Mouse (Mus musculus): ENCODE measurements around the gene Myo3b. TPM values are rescaled to one million over a fixed set of nuclear protein-coding genes. Genes with fewer than 3 reads are reported as not detected.

The Myo3b gene
- total and polyA plus RNA-seq, 3 experiments, result 0.08 TPM; not detected in 2

- H3K79me2 ChIP-seq (replicated peaks; ENCODE audit: control insufficient read depth, insufficient read depth, low read length), result no peaks in the 10 kb centered on the region
- H3K27ac ChIP-seq, result no peak overlapping the region
- H3K4me3 ChIP-seq, result no peak overlapping the region
- H3K36me3 ChIP-seq (ENCODE audit: control insufficient read depth, insufficient read depth, low read length), result no peaks in the 10 kb centered on the region
- H3K27me3 ChIP-seq (ENCODE audit: control insufficient read depth, insufficient read depth, low read length), result no peaks in the 10 kb centered on the region
- 36% methylated on average over 8 of the region's 8 CpGs for WGBS
- TF ChIP-seq EP300 (IDR thresholded peaks at IDR 0.05; ENCODE audit: insufficient read depth, low read depth, low read length), result no peak
- TF ChIP-seq CTCF (IDR thresholded peaks at IDR 0.05), result no peak
- TF ChIP-seq POLR2A (IDR thresholded peaks at IDR 0.05; ENCODE audit: insufficient read depth, low read depth, low read length), result no peak
- no peak overlapping the region for H3K9ac ChIP-seq (ENCODE audit: low read depth, low read length)
- no peak for DNase-seq
- intact Hi-C loops (cut with DNase I), result no loop called here
- no peaks in the 10 kb centered on the region for H3K4me1 ChIP-seq (ENCODE audit: control insufficient read depth, insufficient read depth, low read length)
These were observed 223.0 kb downstream of the Myo3b start for GRCm38 (mm10) chr2:70261703-70262564.

- Histone ChIP-seq H3K79me2 (replicated peaks; ENCODE audit: control insufficient read depth, insufficient read depth, low read length) (no peaks in the 10 kb centered on the region), H3K4me3 (no peak overlapping the region), H3K4me1 (ENCODE audit: control insufficient read depth, insufficient read depth, low read length) (no peaks in the 10 kb centered on the region), H3K27ac (no peak overlapping the region), H3K36me3 (ENCODE audit: control insufficient read depth, insufficient read depth, low read length) (no peaks in the 10 kb centered on the region), H3K9ac (ENCODE audit: low read depth, low read length) (no peak overlapping the region), H3K27me3 (ENCODE audit: control insufficient read depth, insufficient read depth, low read length) (no peaks in the 10 kb centered on the region)
- intact Hi-C loops (cut with DNase I), result no loop called here
- TF ChIP-seq EP300 (IDR thresholded peaks at IDR 0.05; ENCODE audit: insufficient read depth, low read depth, low read length) (no peak), CTCF (IDR thresholded peaks at IDR 0.05) (no peak), POLR2A (IDR thresholded peaks at IDR 0.05; ENCODE audit: insufficient read depth, low read depth, low read length) (no peak)
- no peak for DNase-seq
- WGBS, result 21% methylated on average over 9 of the region's 9 CpGs
These were observed 223.7 kb downstream of the Myo3b start for GRCm38 (mm10) chr2:70262565-70263082.

DNA sequence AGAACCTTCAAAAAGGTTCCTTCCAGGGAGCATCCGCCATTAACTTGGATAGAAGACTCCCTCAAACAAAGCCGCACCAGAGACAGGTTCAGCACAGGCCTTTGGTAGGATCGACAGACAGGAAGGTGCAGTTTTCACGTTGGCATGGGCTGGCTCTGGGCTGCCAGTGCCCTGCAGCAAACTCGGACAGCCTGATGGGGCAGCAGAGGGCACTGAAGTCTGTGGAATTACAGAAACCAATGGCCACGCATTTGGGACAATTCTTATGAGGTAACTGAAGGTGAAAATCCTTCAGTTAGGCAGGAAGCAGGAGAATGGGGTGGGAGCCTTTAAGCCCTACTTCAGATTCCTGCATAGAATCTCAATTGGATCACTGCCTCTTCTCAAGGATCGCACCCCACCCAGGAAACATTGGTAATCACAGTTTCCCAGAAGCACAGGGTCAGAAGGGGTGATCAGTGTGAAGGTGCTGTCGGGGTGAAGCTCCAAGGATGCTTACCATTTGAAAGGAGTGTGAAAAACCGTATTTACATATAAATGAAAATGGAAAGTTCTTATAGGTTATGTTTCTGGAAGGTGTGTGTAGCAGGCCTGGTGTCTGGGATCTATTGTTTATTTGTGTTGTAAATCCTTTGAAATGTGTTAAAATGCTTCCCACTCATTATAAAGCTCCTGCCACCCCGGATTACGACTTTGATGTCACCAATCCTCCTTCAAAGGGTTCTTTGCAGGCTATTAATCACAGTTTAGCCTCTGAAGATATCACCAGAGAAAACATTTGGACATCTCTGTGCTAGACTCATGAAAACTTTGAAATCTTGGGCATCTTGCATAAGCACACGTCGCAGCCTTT is 239.7 kb downstream of the Myo3b start:
- H3K27me3 ChIP-seq (ENCODE audit: control insufficient read depth, insufficient read depth, low read length), result no peaks in the 10 kb centered on the region
- WGBS, result 27% methylated on average over 13 of the region's 13 CpGs
- H3K27ac ChIP-seq, result no peak overlapping the region
- no peaks in the 10 kb centered on the region for H3K79me2 ChIP-seq (replicated peaks; ENCODE audit: control insufficient read depth, insufficient read depth, low read length)
- DNase-seq, result peak in 1 of 2 experiments; percentile 8
- H3K9ac ChIP-seq (ENCODE audit: low read depth, low read length), result no peak overlapping the region
- TF ChIP-seq POLR2A (IDR thresholded peaks at IDR 0.05; ENCODE audit: insufficient read depth, low read depth, low read length) (no peak), CTCF (IDR thresholded peaks at IDR 0.05) (peak; percentile 71), EP300 (IDR thresholded peaks at IDR 0.05; ENCODE audit: insufficient read depth, low read depth, low read length) (no peak)
- H3K4me1 ChIP-seq (ENCODE audit: control insufficient read depth, insufficient read depth, low read length), result no peaks in the 10 kb centered on the region
- no peaks in the 10 kb centered on the region for H3K36me3 ChIP-seq (ENCODE audit: control insufficient read depth, insufficient read depth, low read length)
- H3K4me3 ChIP-seq, result no peak overlapping the region
- intact Hi-C loops (cut with DNase I), result loop anchor here (10.0 kb wide), 1 partner anchor 276 kb away; the partner anchor contains the start of gene Gad1

DNA sequence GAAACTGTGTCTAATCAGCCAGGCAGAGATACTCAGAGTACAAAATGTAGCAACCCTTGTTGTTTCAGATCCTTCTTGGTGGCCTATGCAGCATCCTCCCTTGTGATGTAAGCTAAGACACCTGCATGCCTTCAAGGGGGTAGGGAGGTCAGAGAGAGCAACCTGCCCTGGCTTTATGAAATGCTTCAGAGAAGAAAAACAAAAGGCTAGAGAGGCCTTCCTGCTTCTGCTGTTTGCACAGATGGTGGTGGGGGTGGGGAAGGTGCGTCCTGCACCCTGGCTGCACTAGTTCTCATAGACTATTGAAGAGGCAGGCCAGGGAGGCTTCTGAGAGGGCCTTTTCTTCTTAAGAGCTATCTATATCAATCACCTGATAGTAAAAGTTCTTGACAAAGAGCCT is 245.2 kb downstream of the Myo3b start:
- 69% methylated on average over 1 of the region's 1 CpGs for WGBS
- Histone ChIP-seq H3K9ac (ENCODE audit: low read depth, low read length) (no peak overlapping the region), H3K4me1 (ENCODE audit: control insufficient read depth, insufficient read depth, low read length) (no peaks in the 10 kb centered on the region), H3K36me3 (ENCODE audit: control insufficient read depth, insufficient read depth, low read length) (no peaks in the 10 kb centered on the region), H3K27me3 (ENCODE audit: control insufficient read depth, insufficient read depth, low read length) (no peaks in the 10 kb centered on the region), H3K4me3 (no peak overlapping the region), H3K79me2 (replicated peaks; ENCODE audit: control insufficient read depth, insufficient read depth, low read length) (no peaks in the 10 kb centered on the region), H3K27ac (no peak overlapping the region)
- TF ChIP-seq EP300 (IDR thresholded peaks at IDR 0.05; ENCODE audit: insufficient read depth, low read depth, low read length) (no peak), POLR2A (IDR thresholded peaks at IDR 0.05; ENCODE audit: insufficient read depth, low read depth, low read length) (no peak), CTCF (IDR thresholded peaks at IDR 0.05) (no peak)
- intact Hi-C loops (cut with DNase I), result no loop called here
- DNase-seq, result no peak

- no peak overlapping the region for H3K4me3 ChIP-seq
- intact Hi-C loops (cut with DNase I), result no loop called here
- no peaks in the 10 kb centered on the region for H3K27me3 ChIP-seq (ENCODE audit: control insufficient read depth, insufficient read depth, low read length)
- WGBS, result 13% methylated on average over 5 of the region's 5 CpGs
- no peak overlapping the region for H3K9ac ChIP-seq (ENCODE audit: low read depth, low read length)
- no peaks in the 10 kb centered on the region for H3K79me2 ChIP-seq (replicated peaks; ENCODE audit: control insufficient read depth, insufficient read depth, low read length)
- DNase-seq, result no peak
- H3K4me1 ChIP-seq (ENCODE audit: control insufficient read depth, insufficient read depth, low read length), result no peaks in the 10 kb centered on the region
- no peak for TF ChIP-seq POLR2A (IDR thresholded peaks at IDR 0.05; ENCODE audit: insufficient read depth, low read depth, low read length)
- no peak for TF ChIP-seq CTCF (IDR thresholded peaks at IDR 0.05)
- no peak for TF ChIP-seq EP300 (IDR thresholded peaks at IDR 0.05; ENCODE audit: insufficient read depth, low read depth, low read length)
- H3K36me3 ChIP-seq (ENCODE audit: control insufficient read depth, insufficient read depth, low read length), result no peaks in the 10 kb centered on the region
- H3K27ac ChIP-seq, result no peak overlapping the region
These were observed 252.1 kb downstream of the Myo3b start for GRCm38 (mm10) chr2:70291063-70291462.

Measured in heart, adult 2 months (tissue).